In genomic region chr11:55110566-55111169, GRCm38 (mm10) we compare ENCODE assay signal across 19 mouse cellular contexts. TPM values are rescaled to one million over a fixed set of nuclear protein-coding genes. Genes with fewer than 3 reads are reported as not detected.
DNase-seq lines count a peak whose midpoint lies in the region; ATAC-seq lines count a peak whose summit lies in the region.
"Had no signal": no experiment of that assay in that cellular context is flagged by ENCODE, and none has a peak within 500 bp of the region (broad histone marks: within the 10 kb centered on the region; RNA-seq: fewer than 3 reads in every experiment).

No protein-coding gene starts in this region.

- no peak overlapping the region for H3K9ac ChIP-seq in heart, embryonic 16.5 days (ENCODE audit: low read length)
- H3K9ac ChIP-seq: limb, embryonic 12.5 days; neural tube, embryonic 15.5 days had no signal

- peak; percentile 57 to 76 for DNase-seq in adrenal gland, adult (ENCODE audit: inconsistent age in 2 of 2, low spot score in 1 of 2)
- DNase-seq in adrenal gland, postnatal 25 days = no peak
- no peak for DNase-seq in heart, adult 18-20 months
- DNase-seq in kidney, postnatal 10 days = peak; percentile 42
- DNase-seq in kidney, postnatal 14 days = no peak
- DNase-seq in right cerebral cortex, postnatal 4 days = peak; percentile 19
- no peak for DNase-seq in right cerebral cortex, postnatal 25 days
- DNase-seq: layer of hippocampus, postnatal 36 days; lung, adult 18-20 months had no signal

- no peaks in the 10 kb centered on the region for H3K36me3 ChIP-seq in heart, embryonic 16.5 days (ENCODE audit: control insufficient read depth, insufficient read depth)
- H3K36me3 ChIP-seq: limb, embryonic 12.5 days had no signal

- H3K4me1 ChIP-seq in heart, embryonic 16.5 days (ENCODE audit: control insufficient read depth, insufficient read depth, low read length) = peaks cover 9% of the 10 kb centered on the region

- H3K9me3 ChIP-seq in heart, embryonic 16.5 days (replicated peaks; ENCODE audit: control insufficient read depth, low read length) = no peaks in the 10 kb centered on the region
- H3K9me3 ChIP-seq: limb, embryonic 12.5 days; neural tube, embryonic 15.5 days had no signal

- no peak for ATAC-seq in heart, embryonic 16.5 days (replicated peaks; ENCODE audit: extremely low read depth, insufficient read depth, low FRiP score)

- WGBS in heart, embryonic 16.5 days = 61% methylated on average over 7 of the region's 7 CpGs

- no peak overlapping the region for H3K4me2 ChIP-seq in heart, embryonic 16.5 days (ENCODE audit: low read depth, low read length)
- H3K4me2 ChIP-seq: limb, embryonic 12.5 days; neural tube, embryonic 15.5 days had no signal

- H3K4me3 ChIP-seq in heart, embryonic 16.5 days (ENCODE audit: low read length) = no peak overlapping the region
- H3K4me3 ChIP-seq: limb, embryonic 12.5 days; neural tube, embryonic 15.5 days had no signal

- H3K27ac ChIP-seq in heart, embryonic 16.5 days (ENCODE audit: low read length) = 0 out of 2 replicates have a peak overlapping the region, but pooled peaks have one; percentile 7
- H3K27ac ChIP-seq: limb, embryonic 12.5 days; neural tube, embryonic 15.5 days had no signal

- H3K27me3 ChIP-seq in heart, embryonic 16.5 days (ENCODE audit: control insufficient read depth, insufficient read depth, low read length) = no peaks in the 10 kb centered on the region
- H3K27me3 ChIP-seq: CH12.LX; limb, embryonic 12.5 days; neural tube, embryonic 15.5 days had no signal

RNA-seq across cellular contexts. Expression of gene Gm2a, which starts 12.8 kb away (rescaled TPM):
- total RNA-seq in adrenal gland, postnatal 25 days (2021) = 211 and 223 TPM in 2 replicates
- 36.7 and 38.5 TPM in 2 replicates for polyA plus RNA-seq in heart, embryonic 16.5 days (2015; fragmentation: Nextera tagmentation; extraction: Ambion mirVana)
- total RNA-seq in heart, adult 18-20 months (2021) = 10 to 100 TPM in 1 of 2 experiments, 1 to 10 TPM in 1; 9.2 to 13.8 TPM

RNA-seq across cellular contexts. Expression of gene Ccdc69, which starts 32.7 kb away (rescaled TPM):
- total RNA-seq in adrenal gland, postnatal 25 days (2021) = 8.8 and 11.2 TPM in 2 replicates
- polyA plus RNA-seq in heart, embryonic 16.5 days (2015; fragmentation: Nextera tagmentation; extraction: Ambion mirVana) = 22.6 and 25.1 TPM in 2 replicates
- 1 to 10 TPM; 5.3 to 8.3 TPM for total RNA-seq in heart, adult 18-20 months (2021)

RNA-seq across cellular contexts. Expression of gene Slc36a3, which starts 40.8 kb away (rescaled TPM):
- not detected in 2 replicates for total RNA-seq in adrenal gland, postnatal 25 days (2021)
- polyA plus RNA-seq in heart, embryonic 16.5 days (2015; fragmentation: Nextera tagmentation; extraction: Ambion mirVana) = not detected in 2 replicates
- not detected for total RNA-seq in heart, adult 18-20 months (2021)
- total RNA-seq: heart, adult 8-10 months; hematopoietic stem cell, adult 5-6 weeks; layer of hippocampus, postnatal 36 days; megakaryocyte-erythroid progenitor cell, adult 5-6 weeks had no signal
- polyA plus RNA-seq: cortical plate, adult 2 months; embryonic facial prominence, embryonic 14.5 days; forebrain, embryonic 11.5 days; limb, embryonic 12.5 days; neural tube, embryonic 15.5 days had no signal

Comparison
In these comparisons a context has a peak if more than half of its experiments do, and no peak if none do; other contexts are left out.
1. DNase-seq: peak in adrenal gland, adult (2 of 2), kidney, postnatal 10 days (single experiment) and right cerebral cortex, postnatal 4 days (single experiment); none in adrenal gland, postnatal 25 days (single experiment), heart, adult 18-20 months (0 of 2), kidney, postnatal 14 days (single experiment) and right cerebral cortex, postnatal 25 days (single experiment).
2. RNA of gene Gm2a, which starts 12.8 kb away (total RNA-seq): 211 to 223 TPM in adrenal gland, postnatal 25 days; 9.2 to 13.8 TPM in heart, adult 18-20 months; every median in the first group is over 10 times any median in the second.